Mouse (Mus musculus): ENCODE measurements at regions not wholly inside any gene's neighbourhood (a gene's known extent, or its start where the extent isn't known, plus 50 kb on each side); places are given as distances from the start of the nearest gene placed in this dataset.

DNA sequence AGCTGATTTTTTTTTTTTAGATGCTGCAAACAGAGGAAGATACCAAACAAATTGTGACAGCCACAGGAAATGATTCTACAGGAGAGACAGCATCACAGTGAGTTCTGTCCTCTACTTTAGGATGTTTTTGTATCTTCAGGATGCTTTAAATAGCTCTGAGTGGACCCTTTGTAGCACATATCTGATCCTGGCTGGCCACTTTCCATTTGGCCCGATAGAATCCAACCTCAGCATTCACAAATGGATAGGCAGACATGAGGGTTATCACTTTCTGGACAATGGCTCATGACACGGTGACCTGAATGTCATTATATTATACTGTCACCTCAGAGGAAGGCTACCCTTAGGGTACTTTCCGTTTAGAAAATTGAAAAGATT, 379.3 kb downstream of the Gm10295 start:
- Histone ChIP-seq H3K9ac (ENCODE audit: low read depth, low read length) (no peak overlapping the region), H3K27me3 (ENCODE audit: control insufficient read depth, insufficient read depth, low read length) (no peaks in the 10 kb centered on the region), H3K36me3 (ENCODE audit: control insufficient read depth, insufficient read depth, low read length) (no peaks in the 10 kb centered on the region), H3K4me3 (ENCODE audit: low read length) (no peak overlapping the region), H3K9me3 (ENCODE audit: control insufficient read depth, low read length) (no peaks in the 10 kb centered on the region), H3K27ac (ENCODE audit: low read depth, low read length) (no peak overlapping the region), H3K4me1 (ENCODE audit: control insufficient read depth, insufficient read depth, low read length) (peaks cover 9% of the 10 kb centered on the region), H3K4me2 (replicated peaks; ENCODE audit: low read depth, low read length) (no peak overlapping the region)
- no peak for ATAC-seq (ENCODE audit: low FRiP score, low TSS enrichment)
- 33% methylated on average over 3 of the region's 3 CpGs for WGBS

DNA sequence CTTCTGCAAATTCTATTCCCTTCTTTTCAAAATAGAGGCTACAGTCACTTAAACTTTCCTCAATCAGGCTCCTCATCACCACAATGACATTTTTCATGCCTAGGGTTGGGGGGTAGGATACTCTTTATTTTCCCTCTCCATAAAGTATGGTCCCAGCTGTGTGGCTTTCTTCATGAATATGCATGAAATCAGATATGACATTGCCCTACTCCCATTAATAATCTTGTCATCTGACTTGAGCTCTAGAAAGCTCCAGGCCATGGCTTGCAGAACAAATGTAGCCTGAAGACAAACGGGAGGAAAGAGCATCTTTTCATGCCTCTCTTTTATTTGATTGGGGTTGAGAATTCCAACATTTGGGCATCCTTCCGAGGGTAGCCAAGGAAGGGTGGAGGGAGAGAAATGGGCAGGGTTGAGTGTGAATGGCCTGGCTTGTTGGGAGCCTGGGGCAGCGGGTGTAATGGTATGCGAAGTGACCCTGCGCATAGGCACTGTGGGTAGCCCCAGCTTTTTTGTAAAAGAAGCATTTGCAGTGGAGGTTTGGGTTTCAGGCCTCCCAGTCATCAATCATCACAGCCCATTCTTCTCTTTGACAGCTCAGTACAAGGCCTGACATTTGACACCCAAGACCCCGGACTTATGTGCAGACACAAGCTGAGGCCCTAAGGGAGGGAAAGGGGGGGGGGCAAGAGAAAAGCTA, 379.8 kb downstream of the Gm10295 start:
- Histone ChIP-seq H3K4me1 (ENCODE audit: control insufficient read depth, insufficient read depth, low read length) (peaks cover 9% of the 10 kb centered on the region), H3K9me3 (ENCODE audit: control insufficient read depth, low read length) (no peaks in the 10 kb centered on the region), H3K9ac (ENCODE audit: low read depth, low read length) (no peak overlapping the region), H3K4me3 (ENCODE audit: low read length) (no peak overlapping the region), H3K27ac (ENCODE audit: low read depth, low read length) (no peak overlapping the region), H3K27me3 (ENCODE audit: control insufficient read depth, insufficient read depth, low read length) (no peaks in the 10 kb centered on the region), H3K36me3 (ENCODE audit: control insufficient read depth, insufficient read depth, low read length) (no peaks in the 10 kb centered on the region), H3K4me2 (replicated peaks; ENCODE audit: low read depth, low read length) (no peak overlapping the region)
- WGBS: 9% methylated on average over 6 of the region's 6 CpGs
- ATAC-seq (ENCODE audit: low FRiP score, low TSS enrichment): peak; percentile 71

DNA sequence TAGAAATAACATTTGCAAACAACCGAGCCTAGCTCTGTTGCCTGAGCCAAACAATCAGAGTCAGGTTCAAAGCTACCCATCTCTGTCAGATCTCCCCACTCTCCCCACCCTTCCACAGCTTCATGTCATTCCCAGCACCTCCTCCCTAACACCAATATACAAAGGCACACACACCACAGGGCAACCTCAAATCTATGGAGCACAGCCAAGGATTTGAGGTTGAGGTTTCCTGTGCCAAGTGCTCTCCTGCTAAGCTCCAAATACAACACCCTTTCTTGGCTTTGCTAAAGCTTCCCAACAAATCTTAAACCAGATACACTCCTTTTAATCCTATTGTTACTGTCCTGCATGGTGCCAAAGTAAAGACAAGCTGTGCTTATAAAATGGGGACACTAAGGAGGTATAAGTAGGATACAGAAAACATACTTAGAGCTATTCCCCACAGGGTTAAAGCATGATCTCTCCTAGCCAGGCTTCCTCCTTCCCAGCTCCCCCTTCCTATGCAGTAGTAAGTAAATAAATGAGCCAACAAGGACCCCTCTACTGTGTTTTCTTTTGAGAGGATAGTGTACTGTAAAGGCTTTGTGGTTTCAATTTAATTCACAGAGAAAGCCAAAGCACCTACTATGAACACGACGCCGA, 398.8 kb downstream of the Gm10295 start:
- H3K9me3 ChIP-seq (ENCODE audit: control insufficient read depth, low read length): no peaks in the 10 kb centered on the region
- H3K27me3 ChIP-seq (ENCODE audit: control insufficient read depth, insufficient read depth, low read length): no peaks in the 10 kb centered on the region
- H3K4me2 ChIP-seq (replicated peaks; ENCODE audit: low read depth, low read length): no peak overlapping the region
- WGBS: 72% methylated on average over 4 of the region's 4 CpGs
- H3K9ac ChIP-seq (ENCODE audit: low read depth, low read length): no peak overlapping the region
- 0 out of 2 replicates have a peak, but pooled peaks cover 3% of the 10 kb centered on the region for H3K4me1 ChIP-seq (ENCODE audit: control insufficient read depth, insufficient read depth, low read length)
- no peaks in the 10 kb centered on the region for H3K36me3 ChIP-seq (ENCODE audit: control insufficient read depth, insufficient read depth, low read length)
- no peak for ATAC-seq (ENCODE audit: low FRiP score, low TSS enrichment)
- no peak overlapping the region for H3K4me3 ChIP-seq (ENCODE audit: low read length)
- H3K27ac ChIP-seq (ENCODE audit: low read depth, low read length): no peak overlapping the region

GRCm38 (mm10) chr7:70948281-70948680, 403.0 kb downstream of the Gm10295 start:
- H3K36me3 ChIP-seq (ENCODE audit: control insufficient read depth, insufficient read depth, low read length): no peaks in the 10 kb centered on the region
- no peaks in the 10 kb centered on the region for H3K9me3 ChIP-seq (ENCODE audit: control insufficient read depth, low read length)
- peak; percentile 81; the same call in 1 of the 2 replicates for ATAC-seq (ENCODE audit: low FRiP score, low TSS enrichment)
- 0 out of 2 replicates have a peak, but pooled peaks cover 3% of the 10 kb centered on the region for H3K4me1 ChIP-seq (ENCODE audit: control insufficient read depth, insufficient read depth, low read length)
- H3K4me3 ChIP-seq (ENCODE audit: low read length): no peak overlapping the region
- no peak overlapping the region for H3K4me2 ChIP-seq (replicated peaks; ENCODE audit: low read depth, low read length)
- no peaks in the 10 kb centered on the region for H3K27me3 ChIP-seq (ENCODE audit: control insufficient read depth, insufficient read depth, low read length)
- H3K9ac ChIP-seq (ENCODE audit: low read depth, low read length): no peak overlapping the region
- 49% methylated on average over 5 of the region's 5 CpGs for WGBS
- no peak overlapping the region for H3K27ac ChIP-seq (ENCODE audit: low read depth, low read length)

DNA sequence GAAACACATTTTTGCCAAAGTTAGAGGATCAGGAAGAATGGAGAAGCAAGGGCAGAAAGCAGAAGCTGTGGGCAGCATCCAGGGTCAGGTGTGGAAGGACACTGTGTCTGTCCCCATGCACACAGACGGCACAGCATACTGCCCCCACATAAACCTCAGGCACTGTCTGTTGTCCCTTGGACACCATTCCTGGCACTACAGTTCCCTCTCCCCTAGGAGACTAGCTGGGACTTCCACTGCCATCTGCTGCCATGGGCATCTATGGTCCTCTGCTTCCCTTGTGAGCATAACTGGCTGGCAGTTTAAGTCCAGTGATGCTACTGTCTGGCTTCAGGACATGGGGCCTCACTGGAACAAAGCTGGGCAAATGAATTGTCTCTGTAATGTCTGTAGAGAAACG, 405.0 kb downstream of the Gm10295 start:
- 55% methylated on average over 2 of the region's 2 CpGs for WGBS
- ATAC-seq (ENCODE audit: low FRiP score, low TSS enrichment): no peak
- H3K9me3 ChIP-seq (ENCODE audit: control insufficient read depth, low read length): no peaks in the 10 kb centered on the region
- H3K27me3 ChIP-seq (ENCODE audit: control insufficient read depth, insufficient read depth, low read length): no peaks in the 10 kb centered on the region
- 0 out of 2 replicates have a peak, but pooled peaks cover 3% of the 10 kb centered on the region for H3K4me1 ChIP-seq (ENCODE audit: control insufficient read depth, insufficient read depth, low read length)
- H3K4me2 ChIP-seq (replicated peaks; ENCODE audit: low read depth, low read length): no peak overlapping the region
- H3K27ac ChIP-seq (ENCODE audit: low read depth, low read length): no peak overlapping the region
- no peak overlapping the region for H3K9ac ChIP-seq (ENCODE audit: low read depth, low read length)
- H3K4me3 ChIP-seq (ENCODE audit: low read length): no peak overlapping the region
- H3K36me3 ChIP-seq (ENCODE audit: control insufficient read depth, insufficient read depth, low read length): no peaks in the 10 kb centered on the region

DNA sequence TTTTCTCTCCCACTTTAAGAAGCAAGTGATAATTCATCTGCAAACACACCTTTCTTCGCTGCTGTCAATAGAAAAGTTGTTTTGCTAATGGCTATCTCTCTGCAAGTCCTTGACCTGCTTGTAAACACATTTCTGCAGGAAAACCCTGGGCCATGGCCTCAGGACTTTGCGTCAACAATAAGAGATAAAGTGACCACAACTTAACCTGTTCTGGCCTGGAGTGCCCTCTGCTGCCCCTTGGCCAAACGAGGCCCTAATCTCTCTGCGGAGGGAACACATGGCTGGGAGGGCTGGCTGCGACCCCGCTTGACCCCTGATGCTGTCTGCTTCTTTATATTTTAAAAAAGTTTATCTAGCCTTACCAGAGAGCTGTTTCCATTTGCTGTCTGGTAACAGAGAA, 420.4 kb downstream of the Gm10295 start:
- H3K36me3 ChIP-seq (ENCODE audit: control insufficient read depth, insufficient read depth, low read length): no peaks in the 10 kb centered on the region
- no peak for ATAC-seq (ENCODE audit: low FRiP score, low TSS enrichment)
- WGBS: 16% methylated on average over 6 of the region's 6 CpGs
- H3K4me1 ChIP-seq (ENCODE audit: control insufficient read depth, insufficient read depth, low read length): no peaks in the 10 kb centered on the region
- H3K9ac ChIP-seq (ENCODE audit: low read depth, low read length): no peak overlapping the region
- H3K27ac ChIP-seq (ENCODE audit: low read depth, low read length): no peak overlapping the region
- H3K4me2 ChIP-seq (replicated peaks; ENCODE audit: low read depth, low read length): no peak overlapping the region
- no peak overlapping the region for H3K4me3 ChIP-seq (ENCODE audit: low read length)
- no peaks in the 10 kb centered on the region for H3K9me3 ChIP-seq (ENCODE audit: control insufficient read depth, low read length)
- no peaks in the 10 kb centered on the region for H3K27me3 ChIP-seq (ENCODE audit: control insufficient read depth, insufficient read depth, low read length)

DNA sequence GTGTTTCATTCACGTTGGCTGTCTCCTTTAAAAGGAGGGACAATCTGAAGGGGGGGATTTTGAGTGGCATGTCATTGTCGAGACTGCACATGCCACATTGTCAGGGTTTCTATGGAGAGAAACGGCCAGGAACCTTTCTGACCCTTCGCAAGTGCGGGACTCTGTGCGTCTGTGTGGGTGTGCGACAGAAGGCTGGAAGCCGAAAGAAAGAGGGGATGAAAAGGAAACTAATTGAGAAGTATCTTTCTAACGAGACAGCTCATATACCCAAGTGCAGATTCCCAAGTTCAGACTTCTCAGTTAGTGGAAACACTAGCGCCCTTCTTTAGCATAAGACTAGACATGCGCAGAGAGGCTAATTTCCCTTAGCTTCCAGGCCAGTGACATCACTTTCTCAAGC, 421.4 kb downstream of the Gm10295 start:
- H3K27me3 ChIP-seq (ENCODE audit: control insufficient read depth, insufficient read depth, low read length): no peaks in the 10 kb centered on the region
- H3K9ac ChIP-seq (ENCODE audit: low read depth, low read length): no peak overlapping the region
- no peak overlapping the region for H3K4me2 ChIP-seq (replicated peaks; ENCODE audit: low read depth, low read length)
- no peak for ATAC-seq (ENCODE audit: low FRiP score, low TSS enrichment)
- H3K4me1 ChIP-seq (ENCODE audit: control insufficient read depth, insufficient read depth, low read length): no peaks in the 10 kb centered on the region
- no peak overlapping the region for H3K27ac ChIP-seq (ENCODE audit: low read depth, low read length)
- no peaks in the 10 kb centered on the region for H3K9me3 ChIP-seq (ENCODE audit: control insufficient read depth, low read length)
- 80% methylated on average over 11 of the region's 11 CpGs for WGBS
- no peaks in the 10 kb centered on the region for H3K36me3 ChIP-seq (ENCODE audit: control insufficient read depth, insufficient read depth, low read length)
- no peak overlapping the region for H3K4me3 ChIP-seq (ENCODE audit: low read length)

DNA sequence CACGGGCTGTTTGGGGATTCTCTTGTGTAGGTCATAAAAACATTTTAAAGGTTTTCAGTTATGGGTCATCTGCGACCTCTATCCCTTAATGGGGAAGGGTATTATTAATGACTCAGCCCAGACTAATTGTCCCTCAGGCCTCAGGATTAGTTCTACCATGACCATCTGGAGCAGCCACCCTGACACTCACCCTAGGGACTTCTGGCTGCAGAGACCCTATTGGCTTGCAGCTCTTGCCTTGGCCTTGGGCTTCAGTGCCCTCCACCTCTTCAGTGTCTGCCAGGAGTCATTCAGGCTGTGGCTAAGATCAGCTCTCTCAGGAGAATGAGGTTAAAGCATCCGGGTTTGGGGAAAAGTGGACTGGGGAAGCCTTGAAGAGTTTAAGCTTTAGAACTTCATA, 423.3 kb downstream of the Gm10295 start:
- H3K4me2 ChIP-seq (replicated peaks; ENCODE audit: low read depth, low read length): no peak overlapping the region
- no peaks in the 10 kb centered on the region for H3K27me3 ChIP-seq (ENCODE audit: control insufficient read depth, insufficient read depth, low read length)
- no peak overlapping the region for H3K4me3 ChIP-seq (ENCODE audit: low read length)
- no peak for ATAC-seq (ENCODE audit: low FRiP score, low TSS enrichment)
- H3K27ac ChIP-seq (ENCODE audit: low read depth, low read length): no peak overlapping the region
- no peaks in the 10 kb centered on the region for H3K9me3 ChIP-seq (ENCODE audit: control insufficient read depth, low read length)
- no peaks in the 10 kb centered on the region for H3K4me1 ChIP-seq (ENCODE audit: control insufficient read depth, insufficient read depth, low read length)
- WGBS: 83% methylated on average over 3 of the region's 3 CpGs
- no peaks in the 10 kb centered on the region for H3K36me3 ChIP-seq (ENCODE audit: control insufficient read depth, insufficient read depth, low read length)
- no peak overlapping the region for H3K9ac ChIP-seq (ENCODE audit: low read depth, low read length)

- Histone ChIP-seq H3K9me3 (ENCODE audit: control insufficient read depth, low read length) (no peaks in the 10 kb centered on the region), H3K27me3 (ENCODE audit: control insufficient read depth, insufficient read depth, low read length) (no peaks in the 10 kb centered on the region), H3K4me1 (ENCODE audit: control insufficient read depth, insufficient read depth, low read length) (no peaks in the 10 kb centered on the region), H3K27ac (ENCODE audit: low read depth, low read length) (no peak overlapping the region), H3K4me3 (ENCODE audit: low read length) (no peak overlapping the region), H3K9ac (ENCODE audit: low read depth, low read length) (no peak overlapping the region), H3K36me3 (ENCODE audit: control insufficient read depth, insufficient read depth, low read length) (no peaks in the 10 kb centered on the region), H3K4me2 (replicated peaks; ENCODE audit: low read depth, low read length) (no peak overlapping the region)
- WGBS: 32% methylated on average over 4 of the region's 4 CpGs
- no peak for ATAC-seq (ENCODE audit: low FRiP score, low TSS enrichment)
Observed at GRCm38 (mm10) chr7:70917016-70917415, 434.3 kb downstream of the Gm10295 start.
